Mouse (Mus musculus) ovary, postnatal 10 days (tissue): Measurements from ENCODE around the gene Myh14.

ENCODE experiments used
- DNase-seq: peaks from one replicate; pipeline ENCODE4 v3.0.0; 2022; ENCODE audit warnings: low spot score

Myh14 gene

GRCm38 (mm10) chr7:44598336-44598735, 72.3 kb downstream of the Myh14 start:
- DNase-seq, result no peak

- DNase-seq, result no peak
Measured at GRCm38 (mm10) chr7:44597666-44598065, 73.0 kb downstream of the Myh14 start.

GRCm38 (mm10) chr7:44596996-44597538, 73.6 kb downstream of the Myh14 start:
- DNase-seq, result no peak

GRCm38 (mm10) chr7:44596051-44596450, 74.6 kb downstream of the Myh14 start:
- no peak for DNase-seq

- no peak for DNase-seq
Measured at GRCm38 (mm10) chr7:44595131-44595561, 75.5 kb downstream of the Myh14 start.

- DNase-seq, result no peak
Measured at GRCm38 (mm10) chr7:44594291-44594690, 76.4 kb downstream of the Myh14 start.

GRCm38 (mm10) chr7:44593775-44594174, 76.9 kb downstream of the Myh14 start:
- DNase-seq, result peak; percentile 86

- no peak for DNase-seq
Measured at GRCm38 (mm10) chr7:44593051-44593450, 77.6 kb downstream of the Myh14 start.

- no peak for DNase-seq
Measured at GRCm38 (mm10) chr7:44591348-44592116, 79.1 kb downstream of the Myh14 start.

- peak; percentile 36 for DNase-seq
Measured at GRCm38 (mm10) chr7:44590402-44591347, 80.0 kb downstream of the Myh14 start, which contains the start of gene Kcnc3. Kcnc3 (plus strand) TSS chr7:44590664.

GRCm38 (mm10) chr7:44589946-44590345, 80.7 kb downstream of the Myh14 start:
- no peak for DNase-seq

GRCm38 (mm10) chr7:44589149-44589548, 81.5 kb downstream of the Myh14 start:
- DNase-seq, result no peak

GRCm38 (mm10) chr7:44588338-44588737, 82.3 kb downstream of the Myh14 start:
- DNase-seq, result no peak

- no peak for DNase-seq
Measured at GRCm38 (mm10) chr7:44587676-44588075, 83.0 kb downstream of the Myh14 start.

- no peak for DNase-seq
Measured at GRCm38 (mm10) chr7:44586930-44587329, 83.7 kb downstream of the Myh14 start.

- DNase-seq, result no peak
Measured at GRCm38 (mm10) chr7:44586518-44586917, 84.1 kb downstream of the Myh14 start.

- no peak for DNase-seq
Measured at GRCm38 (mm10) chr7:44585606-44586005, 85.0 kb downstream of the Myh14 start.

GRCm38 (mm10) chr7:44584921-44585320, 85.7 kb downstream of the Myh14 start:
- no peak for DNase-seq

- DNase-seq, result no peak
Measured at GRCm38 (mm10) chr7:44584265-44584804, 86.3 kb downstream of the Myh14 start.

GRCm38 (mm10) chr7:44583146-44583545, 87.5 kb downstream of the Myh14 start:
- no peak for DNase-seq

GRCm38 (mm10) chr7:44582709-44583108, 87.9 kb downstream of the Myh14 start:
- DNase-seq, result no peak

- no peak for DNase-seq
Measured at GRCm38 (mm10) chr7:44581637-44582036, 89.0 kb downstream of the Myh14 start.
